ENCODE assay signal across 10 mouse cellular contexts in the genomic region with DNA sequence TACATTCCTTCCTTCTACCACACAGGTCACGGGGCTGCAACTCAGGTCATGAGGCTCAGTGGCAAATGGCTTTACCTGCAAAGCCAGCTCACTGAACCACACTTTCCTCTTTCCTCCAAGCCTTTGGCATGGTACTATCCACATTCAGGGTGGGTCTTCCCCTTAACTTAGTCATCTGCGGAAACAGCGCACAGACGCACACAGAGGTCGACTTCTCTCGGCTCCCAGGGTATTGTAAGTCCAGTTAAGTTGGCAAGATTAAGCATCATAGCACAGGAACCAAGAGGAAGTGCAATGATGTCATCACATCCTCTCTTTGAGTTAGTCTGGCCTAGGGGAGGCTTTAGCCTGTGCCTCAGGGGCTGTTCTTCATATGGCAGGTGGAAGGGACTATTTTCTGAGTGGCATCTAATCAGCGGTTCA. TPM values are rescaled to one million over a fixed set of nuclear protein-coding genes. Genes with fewer than 3 reads are reported as not detected.
A peak's percentile ranks its signal among the peaks of the same experiment; 100 is the strongest.
DNase-seq lines count a peak whose midpoint lies in the region; ATAC-seq and TF ChIP-seq lines count a peak whose summit lies in the region.
"Had no signal": no experiment of that assay in that cellular context is flagged by ENCODE, and none has a peak within 500 bp of the region (broad histone marks: within the 10 kb centered on the region; RNA-seq: fewer than 3 reads in every experiment).

No protein-coding gene starts in this region.

- no peak for DNase-seq in liver, postnatal 0 days
- peak; percentile 71 to 88 for DNase-seq in heart, adult 9 months (ENCODE audit: low spot score in 2 of 2)
- DNase-seq in kidney, postnatal 25 days: peak; percentile 21 to 72
- DNase-seq in forebrain, embryonic 11.5 days (ENCODE audit: low spot score): no peak
- no peak for DNase-seq in right cerebral cortex, postnatal 4 days

- TF ChIP-seq POLR2A in small intestine, adult 2 months (IDR thresholded peaks at IDR 0.05; ENCODE audit: low read depth, low read length): no peak

- H3K9ac ChIP-seq in liver, postnatal 0 days (replicated peaks): no peak overlapping the region
- H3K9ac ChIP-seq in liver, embryonic 12.5 days: no peak overlapping the region
- H3K9ac ChIP-seq in hindbrain, embryonic 16.5 days (ENCODE audit: low read depth, low read length): no peak overlapping the region
- no peak overlapping the region for H3K9ac ChIP-seq in forebrain, embryonic 11.5 days (ENCODE audit: low read length)
- H3K9ac ChIP-seq: limb, embryonic 13.5 days had no signal

- no peaks in the 10 kb centered on the region for H3K9me3 ChIP-seq in liver, postnatal 0 days (ENCODE audit: low read length)
- H3K9me3 ChIP-seq in liver, embryonic 12.5 days (replicated peaks): no peaks in the 10 kb centered on the region
- no peaks in the 10 kb centered on the region for H3K9me3 ChIP-seq in hindbrain, embryonic 16.5 days (ENCODE audit: control insufficient read depth, low read length)
- H3K9me3 ChIP-seq in forebrain, embryonic 11.5 days (ENCODE audit: control insufficient read depth, low read length): no peaks in the 10 kb centered on the region
- H3K9me3 ChIP-seq: limb, embryonic 13.5 days had no signal

- WGBS in liver, postnatal 0 days (ENCODE audit: insufficient replicate concordance): 47% methylated on average over 7 of the region's 7 CpGs
- WGBS in liver, embryonic 12.5 days (ENCODE audit: insufficient replicate concordance): 53% methylated on average over 7 of the region's 7 CpGs
- WGBS in small intestine, adult 2 months: 77% methylated on average over 7 of the region's 7 CpGs
- 85% methylated on average over 7 of the region's 7 CpGs for WGBS in hindbrain, embryonic 16.5 days
- WGBS in forebrain, embryonic 11.5 days: 90% methylated on average over 7 of the region's 7 CpGs

- H3K27ac ChIP-seq in liver, postnatal 0 days (ENCODE audit: low read depth): peak overlapping the region; percentile 34; the same call in 1 of the 2 replicates
- H3K27ac ChIP-seq in liver, embryonic 12.5 days: no peak overlapping the region
- peak overlapping the region; percentile 30; the same call in 1 of the 2 replicates for H3K27ac ChIP-seq in small intestine, adult 2 months (ENCODE audit: insufficient read depth, low read depth, low read length)
- H3K27ac ChIP-seq in hindbrain, embryonic 16.5 days (ENCODE audit: low read depth, low read length): no peak overlapping the region
- H3K27ac ChIP-seq in forebrain, embryonic 11.5 days (ENCODE audit: low read depth, low read length): no peak overlapping the region
- H3K27ac ChIP-seq: hindbrain, postnatal 0 days; limb, embryonic 13.5 days had no signal

- TF ChIP-seq CTCF in liver, postnatal 0 days (IDR thresholded peaks at IDR 0.05; ENCODE audit: low read depth): no peak
- no peak for TF ChIP-seq CTCF in small intestine, adult 2 months (IDR thresholded peaks at IDR 0.05; ENCODE audit: extremely low read depth, insufficient read length, insufficient replicate concordance, low read depth, low read length)

- no peak overlapping the region for H3K4me3 ChIP-seq in liver, postnatal 0 days (ENCODE audit: low read depth, low read length)
- no peak overlapping the region for H3K4me3 ChIP-seq in liver, embryonic 12.5 days
- no peak overlapping the region for H3K4me3 ChIP-seq in small intestine, adult 2 months (ENCODE audit: low read depth, low read length)
- no peak overlapping the region for H3K4me3 ChIP-seq in hindbrain, embryonic 16.5 days (ENCODE audit: low read length)
- no peak overlapping the region for H3K4me3 ChIP-seq in forebrain, embryonic 11.5 days (ENCODE audit: low read depth, low read length)
- H3K4me3 ChIP-seq: limb, embryonic 13.5 days had no signal

- no peak; the same call in 1 of the 2 replicates for ATAC-seq in liver, postnatal 0 days
- ATAC-seq in liver, embryonic 12.5 days: no peak
- ATAC-seq in hindbrain, embryonic 16.5 days: no peak
- no peak for ATAC-seq in forebrain, embryonic 11.5 days (replicated peaks; ENCODE audit: low FRiP score)
- ATAC-seq: hindbrain, postnatal 0 days had no signal

- H3K4me1 ChIP-seq in liver, postnatal 0 days (ENCODE audit: insufficient read depth): peaks cover 27% of the 10 kb centered on the region
- H3K4me1 ChIP-seq in liver, embryonic 12.5 days: peaks cover 6% of the 10 kb centered on the region
- H3K4me1 ChIP-seq in small intestine, adult 2 months (ENCODE audit: control insufficient read depth, insufficient read depth, insufficient read length, low read length): peaks cover 9% of the 10 kb centered on the region; the same call in 1 of the 2 replicates
- H3K4me1 ChIP-seq in hindbrain, embryonic 16.5 days (ENCODE audit: control insufficient read depth, insufficient read depth, low read depth, low read length): peaks cover 1% of the 10 kb centered on the region; the same call in 1 of the 2 replicates
- H3K4me1 ChIP-seq in forebrain, embryonic 11.5 days (replicated peaks; ENCODE audit: control insufficient read depth, insufficient read depth, low read length): no peaks in the 10 kb centered on the region

- H3K27me3 ChIP-seq in liver, postnatal 0 days (ENCODE audit: insufficient read depth, low read length): peaks cover 6% of the 10 kb centered on the region; the same call in 1 of the 2 replicates
- peaks cover 13% of the 10 kb centered on the region for H3K27me3 ChIP-seq in liver, embryonic 12.5 days (replicated peaks)
- no peaks in the 10 kb centered on the region for H3K27me3 ChIP-seq in small intestine, adult 2 months (ENCODE audit: control insufficient read depth, insufficient read depth, low read length)
- H3K27me3 ChIP-seq in hindbrain, embryonic 16.5 days (replicated peaks; ENCODE audit: control insufficient read depth, insufficient read depth, low read length): peaks cover 3% of the 10 kb centered on the region; the same call in 1 of the 2 replicates
- peaks cover 2% of the 10 kb centered on the region for H3K27me3 ChIP-seq in forebrain, embryonic 11.5 days (ENCODE audit: control insufficient read depth, insufficient read depth, low read length)

- no peak for TF ChIP-seq EP300 in liver, postnatal 0 days (IDR thresholded peaks at IDR 0.05; ENCODE audit: low read depth)

- 0 out of 2 replicates have a peak overlapping the region, but pooled peaks have one; percentile 9 for H3K4me2 ChIP-seq in liver, postnatal 0 days (ENCODE audit: low read depth, low read length)
- H3K4me2 ChIP-seq in liver, embryonic 12.5 days: no peak overlapping the region
- H3K4me2 ChIP-seq in hindbrain, embryonic 16.5 days (ENCODE audit: low read length): no peak overlapping the region
- H3K4me2 ChIP-seq in forebrain, embryonic 11.5 days (ENCODE audit: low read depth, low read length, severe bottlenecking): no peak overlapping the region
- H3K4me2 ChIP-seq: limb, embryonic 13.5 days had no signal

- peaks cover 30% of the 10 kb centered on the region for H3K36me3 ChIP-seq in liver, postnatal 0 days (replicated peaks; ENCODE audit: insufficient read depth, low read length)
- H3K36me3 ChIP-seq in liver, embryonic 12.5 days: no peaks in the 10 kb centered on the region
- H3K36me3 ChIP-seq in small intestine, adult 2 months (ENCODE audit: control insufficient read depth, insufficient read depth, low read length): peaks cover 15% of the 10 kb centered on the region
- no peaks in the 10 kb centered on the region for H3K36me3 ChIP-seq in hindbrain, embryonic 16.5 days (ENCODE audit: control insufficient read depth, insufficient read depth, low read length)
- no peaks in the 10 kb centered on the region for H3K36me3 ChIP-seq in forebrain, embryonic 11.5 days (ENCODE audit: control insufficient read depth, insufficient read depth, low read length)
- H3K36me3 ChIP-seq: limb, embryonic 13.5 days had no signal

RNA-seq across cellular contexts. Expression of a gene that starts 2.6 kb away (rescaled TPM):
- 6.0 TPM in 2 replicates for polyA plus RNA-seq in liver, postnatal 0 days (2015; fragmentation: Nextera tagmentation; extraction: Ambion mirVana)
- polyA plus RNA-seq in liver, embryonic 12.5 days (2016; fragmentation: Nextera tagmentation; extraction: Ambion mirVana): 2.6 and 2.7 TPM in 2 replicates
- polyA plus RNA-seq in small intestine, adult 2 months (2012; rRNA removed): 67.6 and 210 TPM in 2 replicates
- polyA plus RNA-seq in hindbrain, embryonic 16.5 days (2015; fragmentation: Nextera tagmentation; extraction: Ambion mirVana): 1.1 TPM in 2 replicates
- polyA plus RNA-seq in forebrain, embryonic 11.5 days (2014; fragmentation: Nextera tagmentation; extraction: Ambion mirVana): 0.83 and 0.95 TPM in 2 replicates

RNA-seq across cellular contexts. Expression of a gene that starts 13.8 kb away (rescaled TPM):
- 0.07 and 0.08 TPM in 2 replicates for polyA plus RNA-seq in liver, postnatal 0 days (2015; fragmentation: Nextera tagmentation; extraction: Ambion mirVana)
- polyA plus RNA-seq in liver, embryonic 12.5 days (2016; fragmentation: Nextera tagmentation; extraction: Ambion mirVana): 0.05 and 0.06 TPM in 2 replicates
- 1.7 and 2.2 TPM in 2 replicates for polyA plus RNA-seq in small intestine, adult 2 months (2012; rRNA removed)
- 0.17 and 0.20 TPM in 2 replicates for polyA plus RNA-seq in hindbrain, embryonic 16.5 days (2015; fragmentation: Nextera tagmentation; extraction: Ambion mirVana)
- 0.07 and 0.13 TPM in 2 replicates for polyA plus RNA-seq in forebrain, embryonic 11.5 days (2014; fragmentation: Nextera tagmentation; extraction: Ambion mirVana)

Comparison
In these comparisons a context has a peak if more than half of its experiments do, and no peak if none do; other contexts are left out.
1. H3K27ac ChIP-seq: peak in liver, postnatal 0 days (single experiment) and small intestine, adult 2 months (single experiment); none in liver, embryonic 12.5 days (single experiment), hindbrain, embryonic 16.5 days (single experiment) and forebrain, embryonic 11.5 days (single experiment).
2. DNase-seq: peak in heart, adult 9 months (2 of 2) and kidney, postnatal 25 days (2 of 2); none in liver, postnatal 0 days (single experiment), forebrain, embryonic 11.5 days (single experiment) and right cerebral cortex, postnatal 4 days (single experiment).